Mouse (Mus musculus) right cerebral cortex, postnatal 10 days (tissue): ENCODE measurements around the gene Spaca4.
A peak's percentile ranks its signal among the peaks of the same experiment; 100 is the strongest.

Source experiments
- DNase-seq, 2 experiments: peaks; one replicate each; pipeline ENCODE4 v3.0.0; 2021; ENCODE audit warnings: low spot score in 2 of 2

The Spaca4 gene

DNA sequence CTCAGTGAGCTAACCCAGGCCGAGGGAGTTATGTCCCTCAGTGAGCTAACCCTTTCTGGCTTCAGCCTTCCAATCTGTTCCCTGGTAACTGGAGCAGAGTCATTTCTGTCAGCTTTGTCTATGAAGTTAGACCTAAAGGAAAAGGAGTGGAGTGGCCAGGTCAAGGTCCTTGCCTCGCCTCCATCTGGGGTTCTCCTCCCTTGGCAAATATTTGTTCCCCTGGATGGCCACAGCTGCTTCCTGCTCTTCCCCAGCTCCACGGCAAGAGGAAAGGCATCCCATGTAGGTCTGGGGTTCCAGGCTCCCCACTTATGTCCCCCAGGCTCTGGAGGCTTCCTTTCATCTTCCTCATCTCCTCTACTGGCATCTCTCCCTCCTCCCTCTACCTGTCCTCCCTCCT, 2.0 kb upstream of the Spaca4 start:
- DNase-seq, result no peak

DNA sequence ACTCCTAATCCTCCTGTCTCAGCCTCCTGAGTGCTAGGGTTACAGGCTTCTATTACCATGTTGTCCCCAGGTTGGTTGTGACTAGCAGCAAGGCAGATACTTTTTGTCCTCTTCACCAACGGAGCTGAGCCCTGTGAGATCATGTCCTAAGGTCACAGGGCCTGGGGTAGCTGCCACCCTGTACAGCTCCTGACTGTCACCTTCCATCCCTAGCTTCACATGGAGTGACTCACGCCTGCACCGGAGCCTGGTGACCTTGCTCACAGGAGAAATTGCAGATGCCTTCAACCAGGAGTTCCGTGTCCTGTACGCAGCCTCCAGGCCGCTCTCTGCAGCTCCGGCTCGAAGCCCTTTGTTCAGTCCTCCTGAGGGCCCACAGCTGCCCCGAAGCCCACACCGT, 806 bp upstream of the Spaca4 start:
- DNase-seq, result no peak

DNA sequence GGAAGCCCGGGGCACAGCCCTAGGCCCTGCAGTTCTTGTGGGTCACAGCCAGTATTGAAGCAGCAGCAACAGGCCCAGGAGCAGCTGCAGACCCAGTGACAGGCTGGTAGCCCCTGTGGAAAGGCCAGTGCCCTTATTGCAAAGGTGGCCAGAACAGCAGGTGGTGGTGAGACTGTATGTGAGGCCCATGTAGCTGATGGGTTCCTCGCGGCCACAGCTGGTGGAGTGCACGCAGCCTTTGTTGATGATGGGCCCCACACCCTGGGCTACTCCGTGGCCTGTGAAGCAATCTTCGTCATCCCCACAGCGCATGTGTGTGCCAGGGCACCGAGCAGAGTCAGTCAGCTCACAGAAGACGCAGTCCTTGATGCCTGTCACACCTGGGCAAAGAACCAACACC, 462 bp downstream of the Spaca4 start:
- DNase-seq, result no peak

DNA sequence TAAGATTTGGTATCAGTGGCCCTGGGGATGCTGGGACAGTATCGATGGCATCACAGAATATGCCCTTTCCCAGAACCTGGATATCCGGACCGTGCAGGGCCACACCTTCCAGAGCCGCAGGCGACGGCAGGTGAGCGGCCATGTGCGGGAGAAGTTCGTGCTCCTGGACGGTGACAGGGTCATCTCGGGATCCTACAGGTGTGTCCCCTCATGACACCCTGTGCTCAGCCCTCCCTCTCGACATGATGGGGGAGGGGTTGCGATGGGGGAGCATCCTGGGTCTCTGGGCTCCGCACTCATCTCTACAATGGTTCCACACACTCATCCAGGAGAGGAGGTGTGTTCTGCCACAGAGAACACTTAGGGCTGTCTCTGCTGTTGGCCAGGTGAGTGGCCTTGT, 1.8 kb downstream of the Spaca4 start:
- no peak for DNase-seq

DNA sequence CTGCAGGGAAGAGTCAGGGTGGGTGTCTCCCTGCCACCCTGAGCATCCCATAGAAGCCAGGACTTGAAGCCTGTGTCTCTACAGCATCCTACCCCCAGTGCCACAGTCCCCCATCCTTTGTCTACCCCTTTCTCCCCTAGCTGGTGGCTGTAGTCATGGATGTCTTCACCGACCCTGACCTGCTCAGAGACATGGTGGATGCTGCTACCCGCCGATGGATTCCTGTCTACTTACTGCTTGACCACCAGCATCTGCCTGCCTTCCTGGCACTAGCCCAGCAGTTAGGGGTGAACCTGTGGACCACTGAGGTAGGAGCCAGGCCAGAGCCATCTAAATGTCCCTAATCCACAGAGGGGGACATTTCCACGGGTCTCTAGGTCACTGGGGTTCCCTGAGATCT, 2.3 kb downstream of the Spaca4 start:
- DNase-seq, result no peak

DNA sequence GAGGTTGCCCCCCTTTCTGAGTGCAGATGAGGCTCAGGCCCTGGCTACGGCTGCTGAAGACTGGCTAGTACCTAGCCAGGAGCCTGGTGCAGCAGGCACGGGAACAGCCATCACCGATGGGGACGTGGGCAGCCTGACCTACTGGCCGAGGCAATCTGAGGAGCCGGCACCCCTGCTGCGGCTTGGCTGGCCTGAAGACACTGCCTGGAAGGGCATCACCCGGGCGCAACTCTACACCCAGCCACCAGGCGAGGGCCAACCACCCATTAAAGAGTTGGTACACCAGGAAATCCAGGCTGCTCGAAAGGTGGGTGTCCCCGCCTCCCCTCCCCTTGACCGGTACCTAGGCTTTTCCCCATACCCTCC, 3.3 kb downstream of the Spaca4 start:
- DNase-seq, result no peak

DNA sequence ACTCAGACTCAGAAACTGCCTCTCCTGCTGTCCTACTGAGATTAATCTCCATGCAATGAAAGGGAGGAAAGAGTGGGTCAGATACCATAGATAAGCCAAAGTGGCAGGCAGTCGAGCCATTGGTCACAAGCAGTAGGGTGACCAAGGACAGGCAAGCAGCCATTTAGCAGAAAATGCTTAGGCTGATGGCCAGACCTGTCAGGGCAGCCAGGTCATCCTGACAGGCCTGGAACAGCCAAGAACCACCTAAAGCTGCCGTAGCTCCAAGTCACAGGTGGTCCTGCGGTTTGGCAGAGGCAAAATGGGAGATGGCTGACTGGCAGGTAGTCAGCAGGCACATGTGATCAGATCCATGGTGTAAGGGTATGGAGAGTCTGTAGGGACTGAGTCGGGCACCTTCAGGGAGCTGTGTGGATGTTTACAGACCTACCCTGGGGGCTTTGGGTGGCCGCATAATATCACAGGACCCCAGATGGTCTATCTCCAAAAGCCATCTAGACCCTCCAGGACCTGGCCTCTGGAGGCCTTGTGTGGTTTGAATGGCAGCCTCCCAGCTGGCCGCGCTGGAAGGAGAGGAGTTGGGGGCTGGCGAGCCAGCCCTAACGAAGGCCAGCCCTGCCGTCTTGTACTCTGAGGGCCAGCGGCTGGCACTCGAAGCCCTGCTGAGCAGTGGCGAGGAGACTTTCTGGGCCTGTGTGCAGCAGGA, 3.8 kb downstream of the Spaca4 start:
- DNase-seq, result no peak

DNA sequence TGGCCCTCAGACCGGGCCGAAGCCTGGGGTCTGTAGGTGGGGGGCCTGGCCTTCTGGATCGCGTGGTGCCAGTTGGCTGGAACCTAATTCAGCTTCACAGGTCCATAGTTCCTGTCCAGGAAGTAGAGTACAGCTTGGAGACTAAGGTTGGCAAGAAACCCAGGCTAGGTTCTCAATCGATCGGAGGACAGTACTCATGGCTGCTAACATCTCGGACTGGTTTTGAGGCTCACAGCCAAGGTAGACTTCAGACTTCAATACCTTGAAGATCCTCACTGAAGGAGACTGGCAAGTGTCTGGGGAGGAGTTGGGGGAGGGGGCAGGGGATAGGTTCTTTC, 4.4 kb downstream of the Spaca4 start:
- no peak for DNase-seq

DNA sequence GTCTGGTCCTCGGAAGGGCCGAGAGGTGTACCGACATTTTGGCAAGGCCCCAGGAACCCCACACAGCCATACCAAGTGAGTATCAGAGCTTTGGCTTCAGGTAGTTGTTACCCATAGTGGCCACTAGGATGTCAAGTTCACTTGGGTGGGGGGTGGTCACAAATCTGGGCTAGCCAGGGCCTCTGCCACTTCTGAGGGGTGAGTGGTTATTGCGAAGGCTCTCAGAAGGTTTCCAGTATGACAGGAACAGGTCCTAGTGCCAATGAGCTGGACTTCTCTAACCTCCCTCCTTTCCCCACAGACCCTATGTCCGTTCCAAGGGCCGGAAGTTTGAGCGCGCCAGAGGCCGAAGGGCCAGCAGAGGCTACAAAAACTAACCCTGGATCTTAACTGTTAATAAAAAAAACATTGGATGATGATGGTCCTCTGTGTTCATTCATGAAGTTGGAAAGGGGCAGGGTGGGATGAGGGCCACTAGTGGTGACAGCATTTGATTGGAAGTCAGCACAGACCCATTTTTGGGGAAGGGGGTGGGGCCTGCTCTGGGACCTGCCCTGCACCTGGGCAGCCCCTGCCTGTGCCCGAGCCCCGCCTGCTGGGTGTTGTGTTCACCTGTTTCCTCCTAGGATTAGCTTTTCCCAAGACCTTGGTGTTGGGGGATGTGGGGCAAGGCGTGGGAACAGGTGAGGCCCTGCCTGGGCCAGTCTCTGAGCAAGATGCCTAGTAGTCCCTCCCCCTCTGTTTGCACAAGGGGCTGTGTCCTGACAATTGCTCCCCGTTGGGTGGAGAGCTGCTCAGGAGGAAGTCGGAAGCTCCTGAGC, 5.0 kb downstream of the Spaca4 start, which contains the start of gene Fam83e:
Fam83e (plus strand) TSS at position 800 of the 821 bp plus-strand sequence.
- no peak for DNase-seq

DNA sequence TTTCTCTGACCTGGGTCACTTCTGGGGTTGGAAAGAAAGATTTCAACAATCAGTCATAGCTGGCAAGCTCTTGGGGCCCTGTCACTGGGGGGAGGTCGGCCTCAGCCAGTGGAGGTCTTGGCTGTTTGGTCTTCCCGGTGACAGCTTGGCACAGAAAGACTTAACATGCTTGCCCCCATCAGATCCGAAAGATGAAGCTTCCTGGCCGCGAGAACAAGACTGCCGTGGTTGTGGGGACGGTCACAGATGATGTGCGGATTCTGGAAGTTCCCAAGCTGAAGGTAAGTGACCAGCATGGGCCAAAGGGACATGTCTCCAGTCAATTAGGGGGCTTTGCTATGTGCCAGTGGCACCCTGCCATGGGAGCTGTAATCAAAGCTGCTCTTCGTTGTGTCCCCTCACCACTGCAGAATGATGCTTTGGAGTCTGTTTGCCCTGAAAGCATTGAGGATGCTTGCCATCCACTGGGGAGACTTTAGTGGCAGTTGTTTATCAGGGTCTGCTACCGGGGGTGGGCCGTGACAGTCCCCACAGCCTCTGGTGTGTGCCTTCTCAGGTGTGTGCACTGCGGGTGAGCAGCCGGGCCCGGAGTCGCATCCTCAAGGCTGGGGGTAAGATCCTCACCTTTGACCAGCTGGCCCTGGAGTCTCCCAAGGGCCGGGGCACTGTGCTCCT, 5.7 kb downstream of the Spaca4 start:
- DNase-seq, result no peak

DNA sequence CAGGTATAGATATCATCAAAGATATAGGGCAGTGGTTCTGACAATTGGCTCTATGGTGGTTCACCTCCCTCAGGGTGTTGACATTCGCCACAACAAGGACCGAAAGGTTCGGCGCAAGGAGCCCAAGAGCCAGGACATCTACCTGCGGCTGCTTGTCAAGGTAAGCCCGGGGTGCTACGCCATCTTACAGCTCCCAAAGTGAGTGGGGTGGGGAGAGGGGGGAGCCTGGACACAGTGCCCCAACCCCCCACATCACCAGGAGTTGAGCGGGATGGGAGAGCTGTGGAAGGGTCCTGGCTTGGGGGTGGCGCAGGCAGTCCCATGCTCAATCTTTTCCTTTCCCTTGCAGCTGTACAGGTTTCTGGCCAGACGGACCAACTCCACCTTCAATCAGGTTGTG, 6.4 kb downstream of the Spaca4 start:
- no peak for DNase-seq

DNA sequence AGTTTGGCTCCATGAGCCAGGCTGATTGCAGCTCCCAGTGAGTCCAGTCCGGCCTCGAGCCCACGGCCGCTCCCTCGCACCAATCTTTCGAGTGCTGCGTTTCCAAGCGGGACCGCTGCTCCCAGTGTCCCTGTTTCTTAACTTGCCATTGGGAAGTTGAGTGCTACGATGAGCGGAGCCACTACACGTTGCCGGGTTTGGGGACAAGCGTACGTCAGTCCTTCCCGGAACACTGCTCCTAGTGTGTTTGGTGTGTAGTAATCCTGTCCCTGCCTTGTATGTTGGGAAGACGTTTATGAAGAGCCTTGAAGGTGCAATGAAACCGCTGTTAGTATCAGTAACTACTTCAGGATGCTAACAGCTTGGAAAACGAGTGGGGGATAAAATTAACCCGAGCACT, 7.3 kb downstream of the Spaca4 start:
- DNase-seq, result no peak

DNA sequence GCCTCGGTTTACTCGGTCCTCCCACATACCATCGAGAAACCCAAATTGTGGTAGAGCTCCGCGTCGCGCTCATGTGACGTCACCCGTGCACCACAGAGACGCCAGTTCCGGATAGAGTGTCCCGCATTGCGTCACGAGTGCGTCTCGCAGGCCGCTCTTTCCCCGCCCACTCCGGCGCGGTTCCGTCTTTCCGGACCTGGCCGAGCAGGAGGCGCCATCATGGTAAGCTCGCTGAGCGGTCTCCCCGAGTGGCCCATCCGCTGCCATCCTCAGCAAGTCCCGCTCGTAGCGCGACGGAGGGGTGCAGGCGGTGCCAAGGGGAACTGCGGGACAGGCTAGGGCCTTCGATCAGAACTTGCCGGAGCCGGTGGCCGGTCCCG, 7.7 kb downstream of the Spaca4 start, which contains the start of gene Sphk2:
Sphk2 (minus strand) TSS at position 85 of the 380 bp plus-strand sequence.
- DNase-seq, result peak; percentile 100

DNA sequence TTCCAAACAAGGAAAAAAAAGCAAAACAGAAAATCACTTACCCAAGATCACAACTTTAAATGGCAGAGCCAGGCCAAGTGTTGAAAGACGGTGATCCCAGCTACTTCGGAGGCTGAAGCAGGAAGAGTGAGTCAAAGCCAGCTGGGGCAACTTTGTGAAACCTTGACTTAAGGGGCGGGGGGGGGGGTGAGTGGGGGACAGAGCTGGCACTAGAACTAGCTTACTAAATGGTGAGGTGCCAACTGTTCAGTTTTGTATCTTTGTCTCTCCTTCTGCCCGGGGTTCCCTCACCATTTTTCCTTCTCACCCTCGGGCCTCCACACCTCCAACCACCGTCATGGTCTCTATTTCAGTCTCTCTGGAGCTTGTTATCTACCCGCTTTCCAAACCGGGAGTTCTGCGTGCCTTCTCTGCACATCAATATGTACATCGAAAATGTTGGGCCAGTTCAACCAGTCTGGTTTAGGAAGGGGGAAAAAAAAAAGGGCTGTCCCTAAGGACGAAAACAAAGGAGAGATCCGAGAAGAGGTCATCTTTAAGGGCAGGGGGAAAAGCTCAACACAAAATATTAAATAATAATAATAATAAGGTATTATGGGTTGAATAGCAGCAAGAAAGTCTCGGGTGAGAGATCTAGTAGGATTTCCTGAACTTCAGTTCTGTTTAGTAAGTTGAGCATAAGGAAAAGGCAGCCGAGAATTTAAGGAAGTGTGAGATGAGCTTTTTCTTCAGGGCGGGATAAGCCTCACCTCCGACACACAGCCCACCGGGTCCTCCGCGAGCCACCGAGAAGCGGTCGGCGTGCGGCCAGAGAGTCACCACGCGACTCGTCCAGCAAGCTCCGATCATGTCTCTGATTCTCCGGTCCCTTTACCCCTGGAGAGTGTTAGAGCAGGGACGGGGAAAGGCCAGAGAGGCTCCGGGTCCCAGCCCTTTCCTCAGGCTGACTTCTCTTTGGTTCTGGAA, 8.4 kb downstream of the Spaca4 start:
- DNase-seq, result no peak

DNA sequence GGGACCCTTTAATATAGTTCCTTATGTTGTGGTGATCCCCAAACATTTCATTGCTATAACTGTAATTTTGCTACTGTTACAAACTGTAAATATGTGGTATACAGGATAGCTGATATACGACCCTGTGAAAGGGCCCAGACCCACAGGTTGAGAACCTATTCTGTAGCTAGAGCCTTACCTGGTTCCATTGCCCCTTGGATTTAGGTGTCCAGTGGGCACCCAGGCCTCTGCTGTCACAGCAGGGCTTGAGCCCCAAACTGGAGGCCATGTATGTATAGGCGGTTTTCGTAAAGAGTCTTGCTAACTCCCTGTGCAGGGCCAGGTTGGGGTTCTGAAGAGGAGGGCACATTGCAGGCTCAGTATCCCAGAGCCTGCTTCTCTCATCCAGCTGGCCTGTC, 9.2 kb downstream of the Spaca4 start:
- no peak for DNase-seq

DNA sequence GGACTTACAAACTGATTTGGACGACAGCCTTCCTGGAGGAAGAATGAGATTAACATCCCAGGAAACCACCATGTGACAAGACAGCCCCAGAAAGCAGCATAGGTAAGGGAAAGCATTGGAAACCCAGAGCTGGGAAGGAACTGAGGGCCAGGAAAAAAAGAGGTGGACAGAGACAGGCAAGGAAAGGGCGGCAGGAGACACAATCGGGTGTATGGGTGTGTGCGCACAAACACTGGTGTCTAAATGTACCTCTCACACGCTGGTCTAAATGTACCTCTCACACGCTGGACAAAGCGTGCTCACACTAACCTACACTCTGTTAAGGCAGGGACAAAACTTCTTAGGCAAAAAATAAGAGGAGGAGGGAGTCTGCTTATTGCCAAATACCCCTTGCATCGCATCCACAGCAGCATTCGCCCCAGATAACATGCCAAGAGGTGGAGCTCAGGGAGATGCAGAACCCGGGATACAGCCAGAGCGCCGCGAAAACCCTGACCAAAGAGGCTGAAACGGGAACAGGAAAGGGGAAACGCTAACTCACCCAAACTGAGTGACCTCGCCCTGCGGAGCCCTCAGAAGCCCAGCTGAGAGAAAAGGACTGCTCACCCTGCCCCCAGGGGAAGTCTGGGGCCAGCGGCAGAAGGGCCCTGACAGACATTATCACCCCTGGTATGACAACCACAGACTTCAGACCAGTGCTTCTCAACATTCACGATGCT, 9.7 kb downstream of the Spaca4 start:
- DNase-seq, result peak; percentile 62 to 64

DNA sequence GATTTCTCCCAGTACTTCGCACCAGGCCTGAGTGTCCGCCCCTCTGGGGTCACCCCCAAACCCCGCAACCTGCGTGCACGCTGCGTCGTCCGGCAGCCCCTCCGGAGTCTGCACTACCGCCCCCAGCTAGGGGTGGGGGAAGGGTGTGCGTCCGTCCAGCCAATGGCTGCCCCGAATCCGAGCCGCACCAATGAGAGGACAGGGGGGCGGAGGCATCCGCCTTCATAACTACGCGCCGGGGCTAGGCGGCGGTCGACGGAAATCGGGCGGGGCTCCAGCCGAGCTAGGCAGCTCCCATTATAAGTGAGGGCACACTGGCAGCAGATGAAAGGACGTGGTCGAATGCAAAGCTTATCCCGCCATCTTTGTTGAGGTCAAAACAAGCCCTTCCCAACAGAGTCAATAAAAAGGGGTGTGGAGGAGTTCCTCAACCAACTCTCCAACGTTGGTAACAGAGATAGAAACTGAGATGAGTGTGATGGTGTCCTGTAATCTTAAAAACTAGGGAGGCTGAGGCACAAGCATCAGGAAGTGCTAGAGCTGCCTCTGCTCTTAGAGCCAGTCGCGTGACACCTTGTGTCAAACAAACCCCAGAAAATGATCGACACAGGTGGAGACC, 10.4 kb downstream of the Spaca4 start, which contains the start of gene Rpl18:
Rpl18 (plus strand) TSS at position 368 of the 619 bp plus-strand sequence.
- peak; percentile 99 for DNase-seq

DNA sequence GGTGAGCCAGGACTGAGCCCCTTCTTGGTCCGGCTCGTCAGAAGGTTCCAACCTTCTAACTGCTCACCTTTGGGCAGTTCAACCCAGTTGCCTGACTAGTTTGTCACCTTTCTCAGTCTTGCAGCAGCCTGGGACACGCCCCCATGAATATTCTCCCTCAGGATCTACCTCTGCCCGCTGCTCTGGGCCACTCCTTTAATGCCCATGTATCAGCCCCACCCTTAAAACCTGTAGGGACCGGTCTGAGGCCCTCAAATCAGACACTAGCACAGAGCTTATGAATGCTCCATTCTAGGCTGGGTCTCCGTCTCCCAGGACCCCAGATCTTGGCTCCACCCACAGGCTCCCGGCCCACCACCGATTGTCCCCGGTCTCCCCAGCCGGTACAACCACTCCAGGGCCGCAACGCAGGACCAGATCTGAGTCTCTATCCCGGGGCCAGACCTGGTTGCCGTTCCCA, 11.0 kb downstream of the Spaca4 start:
- peak in 1 of 2 experiments; percentile 28 for DNase-seq

DNA sequence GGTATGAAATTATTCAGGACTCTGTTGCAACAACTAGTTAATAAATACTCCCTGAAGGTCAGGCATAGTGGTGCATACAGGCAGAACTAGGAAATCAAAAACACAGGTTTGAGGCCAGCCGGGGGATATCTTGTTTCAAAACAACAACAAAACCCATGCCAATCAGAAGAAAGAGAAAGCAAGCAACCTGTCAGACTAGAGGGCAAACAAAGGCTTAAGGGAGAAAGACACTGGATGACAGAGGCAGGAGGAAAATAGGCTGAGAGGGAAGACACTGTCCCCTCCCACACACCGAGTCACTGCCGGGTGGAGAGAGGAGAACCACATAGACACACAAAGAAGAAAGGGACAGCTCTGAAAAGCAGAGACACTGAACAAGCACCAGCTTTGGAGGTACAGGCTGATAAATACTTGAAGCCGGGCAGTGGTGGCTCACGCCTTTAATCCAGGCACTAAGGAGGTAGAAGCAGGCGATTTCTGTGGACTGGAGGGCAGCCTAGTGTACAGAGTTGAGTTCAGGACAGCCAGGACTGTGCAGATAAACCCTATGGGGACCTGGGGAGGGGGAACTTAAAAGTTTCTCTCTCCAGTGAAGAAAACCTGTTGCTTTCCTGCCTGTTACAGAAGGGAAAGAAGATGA, 11.6 kb downstream of the Spaca4 start:
- DNase-seq, result no peak

DNA sequence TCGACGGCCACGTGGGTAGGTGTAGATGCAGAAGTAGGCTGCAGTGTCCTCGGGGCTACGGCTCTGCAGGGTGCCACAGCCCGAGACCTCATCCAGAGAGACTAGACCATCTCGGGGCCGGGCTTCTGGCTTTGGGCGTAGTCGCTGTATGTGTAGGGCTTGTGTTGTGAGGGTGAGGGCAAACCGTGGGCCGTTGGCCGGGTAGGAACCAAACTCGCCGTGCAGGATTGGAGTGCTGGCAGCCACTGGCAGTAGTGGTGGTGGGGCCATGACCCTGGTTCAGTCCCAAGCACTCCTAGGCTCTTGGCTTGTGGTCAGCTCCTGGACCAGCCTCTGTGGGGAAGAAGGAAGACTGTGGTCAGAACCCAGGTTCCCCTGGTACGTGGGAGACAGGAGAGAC, 12.2 kb downstream of the Spaca4 start:
- peak in 1 of 2 experiments; percentile 53 for DNase-seq
